Mouse (Mus musculus): ENCODE results near the gene Card10. TPM values are rescaled to one million over a fixed set of nuclear protein-coding genes. Genes with fewer than 3 reads are reported as not detected.

Gene Card10
- polyA plus RNA-seq, 2 experiments, result 1.1 to 2.2 TPM

- Histone ChIP-seq H3K27ac (no peak overlapping the region), H3K4me1 (replicated peaks; ENCODE audit: control insufficient read depth in 2 of 2, insufficient read depth in 2 of 2, low read length in 1 of 2) (peaks cover 0 to 3% of the 10 kb centered on the region in 2 experiments; a peak in 1 of 4 replicates), H3K9ac (replicated peaks) (no peak overlapping the region), H3K4me2 (ENCODE audit: low read depth) (no peak overlapping the region), H3K27me3 (ENCODE audit: control insufficient read depth, insufficient read depth, low read length) (no peaks in the 10 kb centered on the region), H3K4me3 (ENCODE audit: insufficient read depth in 1 of 2, low read depth in 2 of 2, low read length in 2 of 2) (no peak overlapping the region), H3K9me3 (ENCODE audit: control insufficient read depth, low read length) (no peaks in the 10 kb centered on the region), H3K36me3 (replicated peaks; ENCODE audit: control insufficient read depth, insufficient read depth, low read depth) (no peaks in the 10 kb centered on the region)
- ATAC-seq (ENCODE audit: insufficient read depth) (no peak), DNase-seq (ENCODE audit: low read depth in 3 of 3, low spot score in 3 of 3) (no peak)
- 47% methylated on average over 3 of the region's 3 CpGs for WGBS (ENCODE audit: insufficient replicate concordance)
- TF ChIP-seq EP300 (IDR thresholded peaks at IDR 0.05; ENCODE audit: low read depth) (no peak), CTCF (IDR thresholded peaks at IDR 0.05; ENCODE audit: low read depth) (no peak)
Observed at GRCm38 (mm10) chr15:78788042-78788441, 14.8 kb downstream of the Card10 start.

- H3K27me3 ChIP-seq (ENCODE audit: control insufficient read depth, insufficient read depth, low read length), result no peaks in the 10 kb centered on the region
- ATAC-seq (ENCODE audit: insufficient read depth), result no peak
- H3K4me2 ChIP-seq (ENCODE audit: low read depth), result no peak overlapping the region
- DNase-seq (ENCODE audit: low read depth in 3 of 3, low spot score in 3 of 3), result no peak
- 42% methylated on average over 9 of the region's 9 CpGs for WGBS (ENCODE audit: insufficient replicate concordance)
- H3K4me1 ChIP-seq (replicated peaks; ENCODE audit: control insufficient read depth in 2 of 2, insufficient read depth in 2 of 2, low read length in 1 of 2), result peaks cover 0 to 3% of the 10 kb centered on the region in 2 experiments; a peak in 1 of 4 replicates
- H3K27ac ChIP-seq, result no peak overlapping the region
- H3K9ac ChIP-seq (replicated peaks), result no peak overlapping the region
- no peaks in the 10 kb centered on the region for H3K9me3 ChIP-seq (ENCODE audit: control insufficient read depth, low read length)
- no peaks in the 10 kb centered on the region for H3K36me3 ChIP-seq (replicated peaks; ENCODE audit: control insufficient read depth, insufficient read depth, low read depth)
- no peak overlapping the region for H3K4me3 ChIP-seq (ENCODE audit: insufficient read depth in 1 of 2, low read depth in 2 of 2, low read length in 2 of 2)
- no peak for TF ChIP-seq EP300 (IDR thresholded peaks at IDR 0.05; ENCODE audit: low read depth)
- TF ChIP-seq CTCF (IDR thresholded peaks at IDR 0.05; ENCODE audit: low read depth), result no peak
Observed at GRCm38 (mm10) chr15:78787287-78787856, 15.5 kb downstream of the Card10 start.

GRCm38 (mm10) chr15:78786411-78786818 lies 16.4 kb downstream of the Card10 start:
- DNase-seq (ENCODE audit: low read depth in 3 of 3, low spot score in 3 of 3), result no peak
- Histone ChIP-seq H3K27ac (no peak overlapping the region), H3K4me3 (ENCODE audit: insufficient read depth in 1 of 2, low read depth in 2 of 2, low read length in 2 of 2) (no peak overlapping the region), H3K4me2 (ENCODE audit: low read depth) (no peak overlapping the region), H3K4me1 (replicated peaks; ENCODE audit: control insufficient read depth in 2 of 2, insufficient read depth in 2 of 2, low read length in 1 of 2) (peaks cover 0 to 3% of the 10 kb centered on the region in 2 experiments; a peak in 1 of 4 replicates), H3K9me3 (ENCODE audit: control insufficient read depth, low read length) (no peaks in the 10 kb centered on the region), H3K27me3 (ENCODE audit: control insufficient read depth, insufficient read depth, low read length) (no peaks in the 10 kb centered on the region), H3K36me3 (replicated peaks; ENCODE audit: control insufficient read depth, insufficient read depth, low read depth) (no peaks in the 10 kb centered on the region), H3K9ac (replicated peaks) (no peak overlapping the region)
- no peak for TF ChIP-seq CTCF (IDR thresholded peaks at IDR 0.05; ENCODE audit: low read depth)
- TF ChIP-seq EP300 (IDR thresholded peaks at IDR 0.05; ENCODE audit: low read depth), result no peak
- ATAC-seq (ENCODE audit: insufficient read depth), result no peak
- WGBS (ENCODE audit: insufficient replicate concordance), result 73% methylated on average over 9 of the region's 9 CpGs

GRCm38 (mm10) chr15:78785961-78786360 lies 16.9 kb downstream of the Card10 start:
- Histone ChIP-seq H3K36me3 (replicated peaks; ENCODE audit: control insufficient read depth, insufficient read depth, low read depth) (no peaks in the 10 kb centered on the region), H3K4me1 (replicated peaks; ENCODE audit: control insufficient read depth in 2 of 2, insufficient read depth in 2 of 2, low read length in 1 of 2) (peaks cover 0 to 3% of the 10 kb centered on the region in 2 experiments; a peak in 1 of 4 replicates), H3K27me3 (ENCODE audit: control insufficient read depth, insufficient read depth, low read length) (no peaks in the 10 kb centered on the region), H3K9ac (replicated peaks) (no peak overlapping the region), H3K4me2 (ENCODE audit: low read depth) (no peak overlapping the region), H3K4me3 (ENCODE audit: insufficient read depth in 1 of 2, low read depth in 2 of 2, low read length in 2 of 2) (no peak overlapping the region), H3K9me3 (ENCODE audit: control insufficient read depth, low read length) (no peaks in the 10 kb centered on the region), H3K27ac (no peak overlapping the region)
- DNase-seq (ENCODE audit: low read depth in 3 of 3, low spot score in 3 of 3), result no peak
- 27% methylated on average over 7 of the region's 7 CpGs for WGBS (ENCODE audit: insufficient replicate concordance)
- ATAC-seq (ENCODE audit: insufficient read depth), result no peak
- TF ChIP-seq EP300 (IDR thresholded peaks at IDR 0.05; ENCODE audit: low read depth) (no peak), CTCF (IDR thresholded peaks at IDR 0.05; ENCODE audit: low read depth) (no peak)

- Histone ChIP-seq H3K9me3 (ENCODE audit: control insufficient read depth, low read length) (no peaks in the 10 kb centered on the region), H3K27me3 (ENCODE audit: control insufficient read depth, insufficient read depth, low read length) (no peaks in the 10 kb centered on the region), H3K4me3 (ENCODE audit: insufficient read depth in 1 of 2, low read depth in 2 of 2, low read length in 2 of 2) (no peak overlapping the region), H3K27ac (no peak overlapping the region), H3K36me3 (replicated peaks; ENCODE audit: control insufficient read depth, insufficient read depth, low read depth) (no peaks in the 10 kb centered on the region), H3K4me1 (replicated peaks; ENCODE audit: control insufficient read depth in 2 of 2, insufficient read depth in 2 of 2, low read length in 1 of 2) (peaks cover 0 to 3% of the 10 kb centered on the region in 2 experiments; a peak in 1 of 4 replicates), H3K4me2 (ENCODE audit: low read depth) (no peak overlapping the region), H3K9ac (replicated peaks) (no peak overlapping the region)
- ATAC-seq (ENCODE audit: insufficient read depth), result no peak
- no peak for DNase-seq (ENCODE audit: low read depth in 3 of 3, low spot score in 3 of 3)
- WGBS (ENCODE audit: insufficient replicate concordance), result 71% methylated on average over 7 of the region's 7 CpGs
- no peak for TF ChIP-seq EP300 (IDR thresholded peaks at IDR 0.05; ENCODE audit: low read depth)
- no peak for TF ChIP-seq CTCF (IDR thresholded peaks at IDR 0.05; ENCODE audit: low read depth)
Observed at GRCm38 (mm10) chr15:78785258-78785657, 17.6 kb downstream of the Card10 start.
